Mouse (Mus musculus): ENCODE measurements at regions not wholly inside any gene's neighbourhood (a gene's known extent, or its start where the extent isn't known, plus 50 kb on each side); places are given as distances from the start of the nearest gene placed in this dataset.
"Not testable (repeated sequence)": the region's sequence is repeated elsewhere in the genome, so short reads cannot be mapped to it uniquely, and the experiment has no call there.

DNA sequence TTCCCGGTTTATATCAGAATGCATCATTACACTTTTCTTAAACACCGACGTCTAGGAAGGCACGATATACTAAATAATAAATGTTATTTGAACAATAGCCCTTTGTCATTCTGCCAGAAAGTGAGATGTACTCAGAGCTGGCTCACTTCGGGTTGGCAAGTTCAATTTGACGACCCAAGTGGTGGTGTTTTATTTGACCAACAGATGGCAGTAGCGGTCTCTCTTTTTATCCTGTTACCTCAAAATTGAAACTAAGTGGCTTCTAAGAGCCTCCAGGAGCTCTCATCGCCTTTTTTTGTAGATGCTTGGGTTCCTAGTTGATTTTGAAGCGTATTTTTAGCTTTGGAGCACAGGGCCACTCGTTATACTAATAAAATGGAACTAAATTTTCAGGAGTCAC, 66.7 kb upstream of the Chmp2b start:
- peak; percentile 36 for DNase-seq (ENCODE audit: low read depth)

DNA sequence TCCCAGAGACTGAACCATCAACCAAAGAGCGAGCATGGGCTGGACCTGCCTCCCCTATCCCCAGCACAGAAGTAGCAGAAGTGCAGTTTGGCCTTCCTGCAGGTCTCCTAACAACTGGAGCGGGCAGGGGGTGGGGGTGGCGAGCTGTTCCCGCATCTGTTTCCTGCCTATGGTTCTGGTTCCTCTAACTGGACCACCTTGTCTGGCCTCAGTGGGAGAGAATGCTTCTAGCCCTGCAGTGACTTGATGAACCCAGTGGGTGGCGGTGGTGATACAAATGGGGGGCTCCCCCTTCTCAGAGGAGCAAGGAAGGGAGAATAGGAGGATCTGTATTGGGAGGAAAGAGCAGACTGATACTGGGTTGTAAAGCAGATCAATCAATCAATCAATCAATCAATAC, 69.2 kb upstream of the Chmp2b start:
- no peak for DNase-seq (ENCODE audit: low read depth)

DNA sequence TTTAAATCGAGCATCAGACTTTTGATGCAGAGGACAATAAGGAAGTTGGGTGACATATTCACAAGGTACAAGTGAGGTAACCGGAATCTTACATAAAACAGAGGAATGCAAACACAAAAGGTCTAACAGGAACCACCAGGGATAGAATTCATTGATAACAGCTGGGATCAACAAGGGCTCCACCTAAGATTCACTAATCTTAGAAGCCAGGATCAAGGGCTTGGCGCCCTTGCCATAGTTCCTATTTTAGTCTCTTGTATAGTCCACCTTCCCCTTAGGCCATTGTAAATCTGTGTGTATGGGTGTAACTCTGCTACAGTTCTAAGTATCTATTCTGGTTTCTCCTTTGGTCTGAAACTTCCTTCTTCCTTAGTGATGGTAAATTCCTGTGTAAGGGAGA, 84.2 kb upstream of the Chmp2b start:
- DNase-seq (ENCODE audit: low read depth), result not testable (repeated sequence)

GRCm38 (mm10) chr16:65649061-65649460, 86.5 kb upstream of the Chmp2b start:
- DNase-seq (ENCODE audit: low read depth), result no peak

GRCm38 (mm10) chr16:65655490-65655889, 93.0 kb upstream of the Chmp2b start:
- no peak for DNase-seq (ENCODE audit: low read depth)

- no peak for DNase-seq (ENCODE audit: low read depth)
Observed at GRCm38 (mm10) chr16:65657829-65658228, 95.3 kb upstream of the Chmp2b start.

GRCm38 (mm10) chr16:65664787-65665186, 102.3 kb upstream of the Chmp2b start:
- no peak for DNase-seq (ENCODE audit: low read depth)

DNA sequence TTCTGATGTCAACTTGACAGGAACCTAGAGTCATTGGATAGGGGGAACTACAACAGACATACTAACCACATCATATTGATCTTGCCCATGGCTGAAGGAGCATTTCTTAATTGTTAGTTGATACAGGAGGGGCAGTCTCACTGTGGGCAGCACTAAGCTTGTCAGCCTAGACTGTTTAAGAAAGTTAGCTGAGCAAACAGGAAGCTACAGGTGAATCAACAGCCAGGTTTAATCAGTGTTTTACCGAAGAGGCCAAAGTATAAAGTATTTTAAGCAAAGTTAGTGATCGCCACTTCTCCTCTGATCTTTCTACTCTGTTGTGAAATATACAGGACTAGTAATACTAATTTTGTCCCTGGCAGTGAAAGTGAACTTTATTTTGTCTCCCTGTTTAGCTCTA, 109.6 kb upstream of the Chmp2b start:
- DNase-seq (ENCODE audit: low read depth), result no peak

DNA sequence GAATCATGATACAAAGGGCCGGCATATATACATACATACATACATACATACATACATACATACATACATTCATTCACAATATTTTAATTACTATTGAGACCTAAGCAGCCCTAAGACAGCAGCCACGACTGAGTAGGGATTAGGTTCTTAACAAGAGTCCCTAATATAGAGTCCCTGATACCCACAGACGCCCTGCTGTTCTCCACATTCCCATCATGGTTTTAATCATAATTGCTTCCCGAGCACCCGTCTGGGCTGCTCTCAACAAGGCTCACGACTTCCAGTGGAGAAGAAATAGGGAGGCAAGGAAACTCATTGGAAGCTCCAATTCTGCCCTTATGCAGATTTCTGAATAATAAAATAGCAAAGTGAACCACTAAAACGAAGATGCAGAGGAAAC, 120.6 kb upstream of the Chmp2b start:
- no peak for DNase-seq (ENCODE audit: low read depth)

GRCm38 (mm10) chr16:65683703-65684320, 121.3 kb upstream of the Chmp2b start:
- DNase-seq (ENCODE audit: low read depth), result no peak

- no peak for DNase-seq (ENCODE audit: low read depth)
Observed at GRCm38 (mm10) chr16:65693626-65694025, 121.4 kb upstream of the Vgll3 start.

- DNase-seq (ENCODE audit: low read depth), result no peak
Observed at GRCm38 (mm10) chr16:65715631-65716030, 99.4 kb upstream of the Vgll3 start.

GRCm38 (mm10) chr16:65718791-65719472, 96.1 kb upstream of the Vgll3 start:
- DNase-seq (ENCODE audit: low read depth), result no peak

DNA sequence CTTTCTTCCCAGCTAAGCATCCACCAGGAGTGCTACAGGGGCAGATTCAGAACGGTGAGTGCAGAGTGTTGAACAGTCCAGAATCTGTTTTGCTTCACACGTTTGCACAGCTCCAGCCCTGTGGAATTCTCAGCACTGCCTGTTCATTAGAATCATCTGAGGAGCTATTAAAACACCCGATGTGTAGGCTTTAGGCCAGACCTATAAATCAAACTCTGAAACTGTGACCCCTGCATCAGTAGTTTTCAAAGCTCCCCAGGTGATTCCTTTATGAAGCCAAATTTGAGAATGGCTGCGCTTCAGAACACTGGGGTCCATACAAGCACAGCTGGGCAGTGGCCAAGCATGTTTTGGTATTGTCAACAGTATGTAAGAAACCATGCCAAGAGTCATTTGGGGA, 94.1 kb upstream of the Vgll3 start:
- DNase-seq (ENCODE audit: low read depth), result no peak

DNA sequence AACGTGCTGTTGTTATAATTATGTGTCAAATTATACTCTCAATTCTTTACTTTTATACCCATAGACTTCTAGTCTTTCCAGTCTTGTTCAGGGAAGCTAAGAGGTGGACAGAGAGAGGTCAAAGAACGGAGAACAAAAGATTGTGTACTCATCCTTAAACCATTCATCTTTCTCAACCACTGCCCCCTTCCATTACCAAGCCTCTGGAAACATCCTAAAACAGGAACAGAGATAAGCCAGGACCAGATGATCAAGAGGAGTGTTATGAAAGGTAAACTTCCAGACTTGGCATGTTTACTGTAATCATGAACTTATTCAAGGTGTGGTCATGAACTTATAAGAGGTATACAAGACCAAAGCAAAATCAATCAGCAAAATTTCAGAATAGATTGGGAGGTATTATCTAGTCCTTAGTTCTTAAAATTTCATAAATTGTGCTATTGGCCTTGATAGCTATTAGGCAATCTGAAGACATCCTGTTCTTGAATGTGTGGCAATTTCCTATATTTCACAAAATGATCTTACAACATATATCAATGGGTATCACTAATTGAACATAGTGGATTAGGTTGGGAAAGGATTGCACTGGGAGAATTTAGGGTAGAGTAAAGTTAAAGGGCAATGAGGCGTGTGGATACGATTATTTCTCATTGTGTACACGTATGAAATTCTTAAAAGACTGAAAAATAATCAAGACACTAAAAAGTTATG, 89.3 kb upstream of the Vgll3 start:
- no peak for DNase-seq (ENCODE audit: low read depth)

DNA sequence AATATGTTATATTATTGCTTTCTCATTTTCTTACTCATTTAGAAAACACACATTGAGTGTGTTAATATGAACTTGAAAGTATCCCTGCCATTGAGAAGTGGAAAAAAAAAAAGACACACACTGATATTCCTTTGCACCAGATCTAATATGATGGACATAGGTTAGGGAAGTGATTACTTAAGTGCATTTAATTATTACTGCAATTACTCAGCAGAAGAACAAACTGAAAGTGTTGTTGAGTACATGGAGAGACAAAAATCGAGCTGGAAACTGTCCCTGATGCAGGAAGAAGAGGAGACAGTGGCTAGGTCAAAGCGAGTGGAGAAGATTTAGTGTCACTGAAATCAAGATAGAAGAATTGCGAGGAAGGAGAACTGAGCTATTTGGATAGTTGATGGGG, 88.8 kb upstream of the Vgll3 start:
- no peak for DNase-seq (ENCODE audit: low read depth)

DNA sequence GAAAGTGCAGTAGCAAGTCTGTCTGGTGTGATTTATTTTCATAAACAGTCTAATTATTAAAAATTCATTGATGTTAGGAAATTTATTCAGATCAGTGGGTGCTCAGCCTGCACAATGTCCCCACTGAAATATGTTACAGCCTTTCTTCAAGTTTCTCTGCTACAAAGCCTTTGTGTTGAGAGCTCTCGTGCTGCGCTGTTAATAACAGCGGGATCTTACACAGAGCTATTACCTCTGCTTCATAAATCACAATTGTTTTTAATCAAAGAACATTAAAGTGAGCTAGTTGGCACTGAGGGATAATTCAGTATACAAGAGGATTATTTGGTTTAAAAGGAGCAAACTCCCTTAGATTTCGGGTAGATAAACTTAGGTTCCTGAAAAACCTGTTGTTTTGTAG, 85.7 kb upstream of the Vgll3 start:
- no peak for DNase-seq (ENCODE audit: low read depth)

GRCm38 (mm10) chr16:65739652-65740051, 75.4 kb upstream of the Vgll3 start:
- no peak for DNase-seq (ENCODE audit: low read depth)

DNA sequence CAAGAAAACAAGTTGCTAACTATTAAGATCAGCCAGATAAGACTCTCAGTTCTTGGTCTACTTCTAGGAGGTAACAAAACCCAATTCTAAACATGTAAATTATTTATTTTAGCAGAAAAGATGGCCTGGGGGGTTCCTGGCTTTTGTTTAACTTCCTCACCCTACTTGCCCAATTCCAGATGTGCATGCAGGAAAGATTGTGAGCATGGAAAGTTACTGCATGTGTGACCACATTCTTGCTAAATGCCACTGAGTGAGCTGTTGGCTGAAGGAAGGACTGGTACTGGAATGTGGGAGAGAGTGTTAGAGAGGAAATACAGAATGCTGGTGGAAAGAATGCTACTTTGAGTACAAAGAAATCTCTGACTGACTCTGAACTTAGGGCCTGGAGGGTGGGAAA, 72.1 kb upstream of the Vgll3 start:
- no peak for DNase-seq (ENCODE audit: low read depth)

GRCm38 (mm10) chr16:65755667-65756066, 59.4 kb upstream of the Vgll3 start:
- no peak for DNase-seq (ENCODE audit: low read depth)

All from c-Kit-positive CD71-positive TER-119-negative erythroid progenitor cells, embryonic 14.5 days (primary cell).